Mouse (Mus musculus) liver, embryonic 15.5 days (tissue): Measurements from ENCODE around the gene Lpar3. TPM values are rescaled to one million over a fixed set of nuclear protein-coding genes. Genes with fewer than 3 reads are reported as not detected.

Experiments
- ATAC-seq: fragments of 200-750 bp; cut with Nextera tagmentation; 2 replicates; pipeline ENCODE4 v1.8.0; 2017; ENCODE audit warnings: moderate number of reproducible peaks, mild to moderate bottlenecking, moderate library complexity; ENCODE audit not compliant: insufficient read depth
- H3K27ac ChIP-seq: fragments of 300-500 bp; sonication (generic); replicated peaks from 2 replicates; pipeline ENCODE4 v1.5.1; 2015; ENCODE audit warnings: mild to moderate bottlenecking, inconsistent platforms
- H3K27me3 ChIP-seq: fragments of 300-500 bp; sonication (generic); 2 replicates; pipeline ENCODE4 v1.6.1; 2015; ENCODE audit warnings: mild to moderate bottlenecking, inconsistent platforms
- H3K36me3 ChIP-seq: fragments of 300-500 bp; sonication (generic); replicated peaks from 2 replicates; pipeline ENCODE4 v1.6.1; 2015; ENCODE audit warnings: moderate library complexity, mild to moderate bottlenecking, inconsistent platforms
- H3K4me1 ChIP-seq: fragments of 300-500 bp; sonication (generic); replicated peaks from 2 replicates; pipeline ENCODE4 v1.6.1; 2015; ENCODE audit warnings: inconsistent platforms
- H3K4me2 ChIP-seq: fragments of 300-500 bp; sonication (generic); 2 replicates; pipeline ENCODE4 v1.6.1; 2015; ENCODE audit warnings: moderate library complexity, mild to moderate bottlenecking, inconsistent platforms
- H3K4me3 ChIP-seq: fragments of 300-500 bp; sonication (generic); replicated peaks from 2 replicates; pipeline ENCODE4 v1.5.1; 2015; ENCODE audit warnings: mild to moderate bottlenecking, inconsistent platforms
- H3K9ac ChIP-seq: fragments of 300-500 bp; sonication (generic); 2 replicates; pipeline ENCODE4 v1.6.1; 2015; ENCODE audit warnings: moderate library complexity, mild to moderate bottlenecking, inconsistent platforms
- H3K9me3 ChIP-seq: fragments of 300-500 bp; sonication (generic); replicated peaks from 2 replicates; pipeline ENCODE4 v1.6.1; 2016; ENCODE audit warnings: inconsistent platforms
- WGBS: fragments of 180-500 bp; shearing (Covaris S2); methylation state at CpG from one replicate; pipeline ENCODE4 v1.1.7; 2015; ENCODE audit warnings: mixed read lengths; ENCODE audit not compliant: insufficient replicate concordance; 5-methylcytosine and 5-hydroxymethylcytosine counted together
- polyA plus RNA-seq: library from polyadenylated mRNA; unstranded; fragments of >200 nt; fragmentation: Nextera tagmentation; extraction: Ambion mirVana; gene quantifications from 2 replicates; pipeline ENCODE4 v1.2.1, GENCODE M21; 2015

The Lpar3 gene
- polyA plus RNA-seq, 1 experiment from 2014 or later: 0.03 TPM

GRCm38 (mm10) chr3:146283732-146284361, 63.1 kb downstream of the Lpar3 start:
- no peaks in the 10 kb centered on the region for H3K36me3 ChIP-seq
- 29% methylated on average over 3 of the region's 3 CpGs for WGBS
- H3K27me3 ChIP-seq: no peaks in the 10 kb centered on the region
- H3K9ac ChIP-seq: no peak overlapping the region
- no peak overlapping the region for H3K27ac ChIP-seq
- no peaks in the 10 kb centered on the region for H3K9me3 ChIP-seq
- H3K4me3 ChIP-seq: no peak overlapping the region
- no peak overlapping the region for H3K4me2 ChIP-seq
- no peak for ATAC-seq
- no peaks in the 10 kb centered on the region for H3K4me1 ChIP-seq

DNA sequence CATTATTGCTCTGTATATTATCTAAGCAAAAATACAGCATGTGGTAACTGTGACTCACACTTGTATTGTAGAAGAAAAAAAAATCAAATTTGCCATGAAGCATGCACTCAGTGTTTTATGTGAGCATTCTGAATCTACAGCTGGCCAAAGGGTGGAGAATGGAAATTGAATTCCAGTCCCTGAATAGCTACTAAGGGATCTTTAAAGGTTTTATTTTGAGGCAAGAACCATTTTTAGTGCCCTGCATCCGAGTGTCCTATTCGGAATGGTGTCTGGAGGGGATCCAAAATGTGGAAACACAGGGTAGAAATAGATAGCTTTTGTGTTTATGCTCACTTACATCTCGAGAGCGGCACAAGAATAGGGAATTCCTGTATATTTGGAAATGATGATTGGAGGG, 65.4 kb downstream of the Lpar3 start:
- no peaks in the 10 kb centered on the region for H3K27me3 ChIP-seq
- WGBS: 60% methylated on average over 4 of the region's 4 CpGs
- no peak overlapping the region for H3K27ac ChIP-seq
- no peaks in the 10 kb centered on the region for H3K4me1 ChIP-seq
- H3K9ac ChIP-seq: no peak overlapping the region
- no peak for ATAC-seq
- H3K4me2 ChIP-seq: no peak overlapping the region
- H3K4me3 ChIP-seq: no peak overlapping the region
- H3K9me3 ChIP-seq: no peaks in the 10 kb centered on the region
- no peaks in the 10 kb centered on the region for H3K36me3 ChIP-seq

- Histone ChIP-seq H3K4me2 (no peak overlapping the region), H3K9me3 (no peaks in the 10 kb centered on the region), H3K27me3 (no peaks in the 10 kb centered on the region), H3K9ac (no peak overlapping the region), H3K27ac (no peak overlapping the region), H3K36me3 (no peaks in the 10 kb centered on the region), H3K4me3 (no peak overlapping the region), H3K4me1 (no peaks in the 10 kb centered on the region)
- 52% methylated on average over 3 of the region's 3 CpGs for WGBS
- no peak for ATAC-seq
Observed at GRCm38 (mm10) chr3:146291928-146292327, 71.2 kb downstream of the Lpar3 start.

GRCm38 (mm10) chr3:146292515-146292914, 71.8 kb downstream of the Lpar3 start:
- no peak for ATAC-seq

DNA sequence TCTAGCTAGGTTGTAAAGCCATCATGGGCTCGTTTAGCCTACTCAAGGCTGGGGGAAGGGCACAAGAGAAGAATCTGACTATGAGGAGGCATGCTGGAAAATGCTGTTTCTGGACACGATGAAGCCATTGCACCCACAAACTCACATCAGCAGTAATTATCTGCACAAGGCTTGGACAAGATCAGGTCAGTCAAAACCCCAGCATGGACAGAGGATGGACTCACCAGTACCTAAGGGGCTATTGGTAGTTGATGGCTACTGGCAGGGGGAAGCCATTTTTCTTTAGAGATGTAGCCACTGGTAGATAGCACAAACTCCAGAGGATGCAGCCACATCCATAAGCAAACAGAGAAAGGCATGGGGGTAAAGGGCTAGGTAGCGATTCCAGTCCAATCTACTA, 81.7 kb downstream of the Lpar3 start:
- WGBS: 47% methylated on average over 3 of the region's 3 CpGs
- H3K27ac ChIP-seq: no peak overlapping the region
- no peak overlapping the region for H3K4me2 ChIP-seq
- no peak overlapping the region for H3K9ac ChIP-seq
- H3K36me3 ChIP-seq: no peaks in the 10 kb centered on the region
- H3K4me1 ChIP-seq: no peaks in the 10 kb centered on the region
- ATAC-seq: no peak
- no peaks in the 10 kb centered on the region for H3K27me3 ChIP-seq
- no peaks in the 10 kb centered on the region for H3K9me3 ChIP-seq
- no peak overlapping the region for H3K4me3 ChIP-seq

More at GRCm38 (mm10) chr3:146292515-146292914, 71.8 kb downstream of the Lpar3 start:
- H3K4me2 ChIP-seq: no peak overlapping the region
- no peaks in the 10 kb centered on the region for H3K9me3 ChIP-seq
- H3K27ac ChIP-seq: no peak overlapping the region
- no peaks in the 10 kb centered on the region for H3K36me3 ChIP-seq
- no peaks in the 10 kb centered on the region for H3K27me3 ChIP-seq
- H3K9ac ChIP-seq: no peak overlapping the region
- H3K4me3 ChIP-seq: no peak overlapping the region
- WGBS: 47% methylated on average over 5 of the region's 5 CpGs
- H3K4me1 ChIP-seq: no peaks in the 10 kb centered on the region

GRCm38 (mm10) chr3:146303194-146303593, 82.4 kb downstream of the Lpar3 start:
- Histone ChIP-seq H3K9me3 (no peaks in the 10 kb centered on the region), H3K4me2 (no peak overlapping the region), H3K36me3 (no peaks in the 10 kb centered on the region), H3K27ac (no peak overlapping the region), H3K4me3 (no peak overlapping the region), H3K4me1 (no peaks in the 10 kb centered on the region), H3K27me3 (no peaks in the 10 kb centered on the region), H3K9ac (no peak overlapping the region)
- ATAC-seq: no peak
- WGBS: 51% methylated on average over 5 of the region's 5 CpGs

DNA sequence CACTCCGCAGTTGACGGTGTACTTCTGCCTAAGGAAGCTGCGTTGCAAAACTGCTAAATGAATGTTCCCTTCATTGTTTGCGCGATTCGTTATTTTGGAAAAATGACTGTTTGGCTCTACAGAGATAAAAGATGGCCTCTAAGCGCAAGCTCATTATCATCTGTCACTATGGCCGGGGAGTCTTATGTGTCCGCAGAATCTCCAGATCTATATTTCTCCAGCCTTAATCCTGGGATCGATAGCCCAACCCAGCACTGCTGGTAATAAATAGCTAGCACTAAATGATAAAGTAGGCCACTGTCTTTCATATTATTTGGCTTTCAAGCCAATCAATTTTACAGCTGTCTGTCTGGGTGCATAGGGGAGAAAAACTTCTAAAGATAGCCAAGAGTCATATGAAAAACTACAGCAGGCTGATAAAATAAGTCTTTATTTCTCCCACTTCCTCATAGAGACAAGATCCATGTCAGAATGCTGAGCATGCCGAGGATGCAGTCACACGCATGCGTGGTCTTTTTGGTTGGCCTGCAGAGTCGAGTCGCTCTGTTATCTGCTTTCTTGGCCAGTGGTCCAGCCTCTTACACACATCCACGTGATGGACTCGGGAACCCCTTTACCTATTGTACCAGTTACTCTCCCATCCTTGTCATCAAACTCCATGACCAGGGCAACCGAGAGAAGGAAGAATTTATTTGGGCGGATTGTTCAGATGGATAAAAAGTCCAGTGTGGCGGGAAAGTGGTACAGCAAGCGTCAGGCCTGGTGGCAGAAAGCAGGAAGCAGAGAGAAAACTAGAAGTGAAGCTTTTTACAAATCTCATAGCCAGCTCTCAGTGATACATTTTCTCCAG, 84.0 kb downstream of the Lpar3 start:
- no peaks in the 10 kb centered on the region for H3K9me3 ChIP-seq
- H3K9ac ChIP-seq: no peak overlapping the region
- H3K4me3 ChIP-seq: no peak overlapping the region
- WGBS: 66% methylated on average over 21 of the region's 21 CpGs
- no peaks in the 10 kb centered on the region for H3K27me3 ChIP-seq
- H3K4me2 ChIP-seq: no peak overlapping the region
- H3K36me3 ChIP-seq: no peaks in the 10 kb centered on the region
- no peak overlapping the region for H3K27ac ChIP-seq
- ATAC-seq: no peak
- H3K4me1 ChIP-seq: no peaks in the 10 kb centered on the region

DNA sequence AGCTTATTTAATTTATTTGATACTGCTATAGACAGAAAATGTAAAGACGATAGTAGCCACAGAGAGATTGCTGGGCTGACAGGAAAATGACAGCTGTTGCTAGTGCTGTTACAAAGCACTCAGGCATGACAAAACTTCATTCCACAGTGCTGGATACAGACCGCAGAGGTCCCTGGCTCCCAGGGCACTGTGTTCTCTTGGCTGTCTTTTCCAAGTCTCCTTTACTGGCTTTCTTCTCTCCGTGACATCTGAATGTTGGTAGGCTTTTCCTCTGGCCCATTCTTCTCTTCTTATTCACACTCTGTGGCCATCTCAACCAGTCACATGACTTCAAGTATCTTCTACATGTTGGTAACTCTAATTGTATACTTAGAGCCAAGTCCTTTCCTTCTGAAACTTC, 86.6 kb downstream of the Lpar3 start:
- H3K27me3 ChIP-seq: no peaks in the 10 kb centered on the region
- no peaks in the 10 kb centered on the region for H3K9me3 ChIP-seq
- H3K27ac ChIP-seq: no peak overlapping the region
- no peaks in the 10 kb centered on the region for H3K4me1 ChIP-seq
- ATAC-seq: no peak
- no peak overlapping the region for H3K4me3 ChIP-seq
- WGBS: 58% methylated on average over 3 of the region's 3 CpGs
- no peak overlapping the region for H3K9ac ChIP-seq
- H3K4me2 ChIP-seq: no peak overlapping the region
- H3K36me3 ChIP-seq: no peaks in the 10 kb centered on the region

GRCm38 (mm10) chr3:146307886-146308285, 87.1 kb downstream of the Lpar3 start:
- no peak overlapping the region for H3K4me3 ChIP-seq
- no peak overlapping the region for H3K9ac ChIP-seq
- no peak for ATAC-seq
- H3K27ac ChIP-seq: no peak overlapping the region
- H3K4me2 ChIP-seq: no peak overlapping the region
- no peaks in the 10 kb centered on the region for H3K4me1 ChIP-seq
- WGBS: 40% methylated on average over 2 of the region's 2 CpGs
- no peaks in the 10 kb centered on the region for H3K36me3 ChIP-seq
- H3K9me3 ChIP-seq: no peaks in the 10 kb centered on the region
- H3K27me3 ChIP-seq: no peaks in the 10 kb centered on the region

- Histone ChIP-seq H3K36me3 (no peaks in the 10 kb centered on the region), H3K4me2 (no peak overlapping the region), H3K27me3 (no peaks in the 10 kb centered on the region), H3K4me1 (no peaks in the 10 kb centered on the region), H3K9ac (no peak overlapping the region), H3K9me3 (no peaks in the 10 kb centered on the region), H3K4me3 (no peak overlapping the region), H3K27ac (no peak overlapping the region)
- WGBS: 64% methylated on average over 8 of the region's 8 CpGs
- no peak for ATAC-seq
Observed at GRCm38 (mm10) chr3:146309586-146309985, 88.8 kb downstream of the Lpar3 start.

- no peaks in the 10 kb centered on the region for H3K36me3 ChIP-seq
- H3K9ac ChIP-seq: no peak overlapping the region
- WGBS: 34% methylated on average over 9 of the region's 9 CpGs
- no peak overlapping the region for H3K4me3 ChIP-seq
- ATAC-seq: no peak
- no peak overlapping the region for H3K4me2 ChIP-seq
- H3K27me3 ChIP-seq: no peaks in the 10 kb centered on the region
- H3K9me3 ChIP-seq: no peaks in the 10 kb centered on the region
- no peak overlapping the region for H3K27ac ChIP-seq
- H3K4me1 ChIP-seq: no peaks in the 10 kb centered on the region
Observed at GRCm38 (mm10) chr3:146311121-146311538, 90.4 kb downstream of the Lpar3 start.
